Mouse (Mus musculus) embryonic fibroblast, embryonic 13.5 days (primary cell): ENCODE data around the gene Slc35b2.

Experiments
- CTCF ChIP-seq: IDR thresholded peaks from 2 replicates; pipeline ENCODE4 v1.5.1; 2011; ENCODE audit warnings: mild to moderate bottlenecking, control low read depth, low read length, moderate library complexity, borderline replicate concordance; ENCODE audit not compliant: insufficient read depth
- POLR2A ChIP-seq: IDR thresholded peaks from 2 replicates; pipeline ENCODE4 v1.6.1; 2011; ENCODE audit warnings: low read depth, mild to moderate bottlenecking, control low read depth, low read length, moderate library complexity

GRCm38 (mm10) chr17:45573087-45573779, 9.6 kb downstream of the Slc35b2 start, which contains the start of gene Hsp90ab1:
- TF ChIP-seq CTCF (no peak), POLR2A (peak; percentile 99)
